Mouse (Mus musculus) lung, adult 18-20 months (tissue): ENCODE data around the gene Zfp473.
"Not testable (repeated sequence)": the region's sequence is repeated elsewhere in the genome, so short reads cannot be mapped to it uniquely, and the experiment has no call there.

Source experiments
- DNase-seq, 2 experiments: peaks; one replicate each; pipeline ENCODE4 v3.0.0; 2022; ENCODE audit warnings: mixed read lengths in 2 of 2

The Zfp473 gene

GRCm38 (mm10) chr7:44709881-44710280 is 41.0 kb downstream of the Zfp473 start:
- no peak for DNase-seq

- DNase-seq: no peak
These were observed 42.3 kb downstream of the Zfp473 start, which contains the start of gene Izumo2 for GRCm38 (mm10) chr7:44708574-44708973. TSS of gene Izumo2 (plus strand) at chr7:44708742.

GRCm38 (mm10) chr7:44708093-44708492 is 42.8 kb downstream of the Zfp473 start:
- not testable (repeated sequence) for DNase-seq

GRCm38 (mm10) chr7:44707169-44707675 is 43.6 kb downstream of the Zfp473 start:
- DNase-seq: no peak

- no peak for DNase-seq
These were observed 44.5 kb downstream of the Zfp473 start for GRCm38 (mm10) chr7:44706322-44706721.

GRCm38 (mm10) chr7:44705086-44705485 is 45.8 kb downstream of the Zfp473 start:
- no peak for DNase-seq

- peak; percentile 49 to 64 for DNase-seq
These were observed 46.5 kb downstream of the Zfp473 start for GRCm38 (mm10) chr7:44704363-44704762.

- DNase-seq: peak in 1 of 2 experiments; percentile 18
These were observed 47.9 kb downstream of the Zfp473 start for GRCm38 (mm10) chr7:44702985-44703384.

- peak; percentile 48 to 70 for DNase-seq
These were observed 48.9 kb downstream of the Zfp473 start for GRCm38 (mm10) chr7:44701921-44702320.

- DNase-seq: no peak
These were observed 52.9 kb downstream of the Zfp473 start for GRCm38 (mm10) chr7:44697980-44698379.

GRCm38 (mm10) chr7:44697191-44697710 is 53.6 kb downstream of the Zfp473 start:
- peak; percentile 88 to 92 for DNase-seq

- DNase-seq: peak; percentile 51 to 70
These were observed 55.6 kb downstream of the Zfp473 start for GRCm38 (mm10) chr7:44695223-44695622.

- peak; percentile 30 to 66 for DNase-seq
These were observed 57.2 kb downstream of the Zfp473 start for GRCm38 (mm10) chr7:44693427-44694175.

- DNase-seq: no peak
These were observed 61.5 kb downstream of the Zfp473 start for GRCm38 (mm10) chr7:44689331-44689730.

- DNase-seq: no peak
These were observed 62.0 kb downstream of the Zfp473 start for GRCm38 (mm10) chr7:44688890-44689289.

GRCm38 (mm10) chr7:44685531-44686402 is 65.1 kb downstream of the Zfp473 start:
- peak; percentile 87 to 91 for DNase-seq

GRCm38 (mm10) chr7:44683656-44684055 is 67.2 kb downstream of the Zfp473 start:
- peak; percentile 91 to 94 for DNase-seq
